Mouse (Mus musculus): ENCODE data around the gene Fli1. TPM values are rescaled to one million over a fixed set of nuclear protein-coding genes. Genes with fewer than 3 reads are reported as not detected.

Gene Fli1
- polyA plus RNA-seq, 1 experiment: not detected

- TF ChIP-seq CTCF (IDR thresholded peaks at IDR 0.05; ENCODE audit: insufficient read depth, low read depth, low read length) (no peak), POLR2A (IDR thresholded peaks at IDR 0.05; ENCODE audit: insufficient read depth, low read depth, low read length) (no peak)
- Histone ChIP-seq H3K4me3 (ENCODE audit: insufficient read depth, low read depth, low read length) (no peak overlapping the region), H3K27ac (ENCODE audit: insufficient read depth, low read depth, low read length) (no peak overlapping the region), H3K4me1 (ENCODE audit: control insufficient read depth, insufficient read depth, low read length) (peaks cover under 1% of the 10 kb centered on the region)
- WGBS: 72% methylated on average over 2 of the region's 2 CpGs
Observed at GRCm38 (mm10) chr9:32535201-32535955, 7.3 kb downstream of the Fli1 start.

DNA sequence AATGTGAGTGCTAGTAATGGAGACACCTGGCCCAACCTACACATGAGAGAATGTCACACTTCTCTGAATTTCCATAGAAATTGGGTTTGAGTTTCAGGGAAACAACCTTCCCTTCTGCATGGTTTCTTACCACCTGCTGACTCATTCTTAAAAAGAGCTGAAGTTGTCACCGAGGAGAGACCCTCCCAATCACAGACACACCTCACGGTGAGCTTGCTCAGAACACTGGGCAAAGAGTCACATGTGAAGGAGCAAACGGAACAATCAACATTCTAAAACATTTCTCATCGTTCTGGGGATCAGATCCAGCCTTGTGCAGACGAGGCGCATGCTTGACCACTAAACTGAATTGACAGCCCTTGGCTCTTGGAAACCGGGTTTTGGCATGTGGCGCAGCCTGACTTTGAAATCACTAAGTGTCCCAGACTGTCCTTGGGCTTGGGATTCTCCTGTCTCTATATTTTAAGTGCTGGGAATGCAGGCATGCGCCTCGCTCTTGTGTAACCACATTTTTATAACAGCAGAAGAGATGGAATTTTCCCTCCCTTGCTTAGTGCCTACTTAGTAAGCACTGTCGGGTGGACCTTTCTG lies 8.5 kb downstream of the Fli1 start:
- Histone ChIP-seq H3K4me3 (ENCODE audit: insufficient read depth, low read depth, low read length) (no peak overlapping the region), H3K4me1 (ENCODE audit: control insufficient read depth, insufficient read depth, low read length) (no peaks in the 10 kb centered on the region), H3K27ac (ENCODE audit: insufficient read depth, low read depth, low read length) (no peak overlapping the region)
- no peak for TF ChIP-seq CTCF (IDR thresholded peaks at IDR 0.05; ENCODE audit: insufficient read depth, low read depth, low read length)
- no peak for TF ChIP-seq POLR2A (IDR thresholded peaks at IDR 0.05; ENCODE audit: insufficient read depth, low read depth, low read length)
- 84% methylated on average over 11 of the region's 11 CpGs for WGBS

- TF ChIP-seq POLR2A (IDR thresholded peaks at IDR 0.05; ENCODE audit: insufficient read depth, low read depth, low read length) (no peak), CTCF (IDR thresholded peaks at IDR 0.05; ENCODE audit: insufficient read depth, low read depth, low read length) (no peak)
- WGBS: 88% methylated on average over 4 of the region's 4 CpGs
Observed at GRCm38 (mm10) chr9:32531588-32531987, 11.1 kb downstream of the Fli1 start.

DNA sequence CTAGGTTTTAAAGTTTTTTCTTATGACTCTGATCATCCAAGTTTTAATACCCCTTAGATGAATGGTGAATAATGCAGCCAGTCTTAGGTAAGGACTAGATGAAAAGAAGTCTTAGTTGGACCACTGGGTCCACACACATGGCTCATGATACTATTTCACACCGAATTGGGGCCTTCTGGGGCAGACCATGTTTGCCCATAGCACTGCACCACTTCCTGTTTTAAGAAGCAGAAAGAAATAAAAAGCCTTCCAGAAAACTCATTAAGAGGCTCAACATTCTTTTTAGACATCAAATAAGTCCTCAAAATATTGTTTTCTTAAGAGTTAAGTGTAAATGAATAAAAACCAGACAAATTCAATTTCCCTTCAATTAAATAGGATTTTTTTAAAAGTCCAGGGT lies 11.7 kb downstream of the Fli1 start:
- Histone ChIP-seq H3K4me3 (ENCODE audit: insufficient read depth, low read depth, low read length) (no peak overlapping the region), H3K4me1 (ENCODE audit: control insufficient read depth, insufficient read depth, low read length) (no peaks in the 10 kb centered on the region), H3K27ac (ENCODE audit: insufficient read depth, low read depth, low read length) (no peak overlapping the region)
- TF ChIP-seq CTCF (IDR thresholded peaks at IDR 0.05; ENCODE audit: insufficient read depth, low read depth, low read length) (no peak), POLR2A (IDR thresholded peaks at IDR 0.05; ENCODE audit: insufficient read depth, low read depth, low read length) (no peak)
- 61% methylated on average over 1 of the region's 1 CpGs for whole genome bisulfite sequencing

More at GRCm38 (mm10) chr9:32531588-32531987, 11.1 kb downstream of the Fli1 start:
- no peaks in the 10 kb centered on the region for H3K4me1 ChIP-seq (ENCODE audit: control insufficient read depth, insufficient read depth, low read length)
- H3K27ac ChIP-seq (ENCODE audit: insufficient read depth, low read depth, low read length): no peak overlapping the region
- H3K4me3 ChIP-seq (ENCODE audit: insufficient read depth, low read depth, low read length): no peak overlapping the region

- H3K4me3 ChIP-seq (ENCODE audit: insufficient read depth, low read depth, low read length): no peak overlapping the region
- H3K27ac ChIP-seq (ENCODE audit: insufficient read depth, low read depth, low read length): no peak overlapping the region
- 37% methylated on average over 5 of the region's 5 CpGs for WGBS
- H3K4me1 ChIP-seq (ENCODE audit: control insufficient read depth, insufficient read depth, low read length): no peaks in the 10 kb centered on the region
- TF ChIP-seq POLR2A (IDR thresholded peaks at IDR 0.05; ENCODE audit: insufficient read depth, low read depth, low read length): no peak
- TF ChIP-seq CTCF (IDR thresholded peaks at IDR 0.05; ENCODE audit: insufficient read depth, low read depth, low read length): no peak
Observed at GRCm38 (mm10) chr9:32530188-32530587, 12.5 kb downstream of the Fli1 start.

DNA sequence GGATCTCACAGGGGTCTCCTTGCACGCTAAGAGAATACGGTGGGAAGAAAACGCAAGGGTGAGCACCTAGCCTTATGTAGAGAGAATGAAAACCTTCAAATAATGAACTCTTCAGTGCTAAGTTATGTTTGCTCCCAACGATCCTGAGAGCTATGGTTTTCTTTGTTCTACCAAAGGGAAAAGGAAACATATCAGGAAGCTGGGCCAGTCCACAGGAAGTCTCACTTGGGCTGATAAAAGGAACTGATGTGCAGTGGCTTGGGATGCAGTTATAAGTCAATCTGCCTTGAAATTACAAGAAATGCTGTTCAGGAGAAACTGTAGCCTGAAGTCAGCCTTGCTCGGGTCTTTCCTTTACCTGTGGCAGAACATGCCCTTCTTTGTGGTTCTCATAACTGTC lies 13.1 kb downstream of the Fli1 start:
- Histone ChIP-seq H3K4me3 (ENCODE audit: insufficient read depth, low read depth, low read length) (no peak overlapping the region), H3K27ac (ENCODE audit: insufficient read depth, low read depth, low read length) (no peak overlapping the region), H3K4me1 (ENCODE audit: control insufficient read depth, insufficient read depth, low read length) (no peaks in the 10 kb centered on the region)
- TF ChIP-seq CTCF (IDR thresholded peaks at IDR 0.05; ENCODE audit: insufficient read depth, low read depth, low read length) (no peak), POLR2A (IDR thresholded peaks at IDR 0.05; ENCODE audit: insufficient read depth, low read depth, low read length) (no peak)
- WGBS: 90% methylated on average over 5 of the region's 5 CpGs

DNA sequence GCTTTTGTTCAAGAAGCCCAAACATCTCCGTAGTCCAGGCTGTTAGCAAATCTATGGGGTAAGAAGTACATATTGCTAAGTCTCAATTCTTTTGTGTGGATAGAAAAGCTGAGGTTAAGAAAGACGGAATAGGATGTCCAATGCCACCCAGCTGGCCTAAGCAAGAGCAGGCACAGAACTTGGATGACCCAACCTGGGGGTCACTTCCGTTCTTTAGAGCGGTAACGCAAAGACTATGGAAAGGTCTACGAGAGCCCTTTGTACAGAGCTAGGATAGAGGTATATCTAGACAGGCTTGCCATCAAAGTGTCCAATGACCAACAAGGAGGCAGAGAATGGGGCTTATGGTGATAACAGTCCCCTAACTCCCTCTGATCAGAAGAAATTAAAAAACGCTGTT lies 15.3 kb downstream of the Fli1 start:
- no peak for TF ChIP-seq POLR2A (IDR thresholded peaks at IDR 0.05; ENCODE audit: insufficient read depth, low read depth, low read length)
- TF ChIP-seq CTCF (IDR thresholded peaks at IDR 0.05; ENCODE audit: insufficient read depth, low read depth, low read length): no peak
- Histone ChIP-seq H3K27ac (ENCODE audit: insufficient read depth, low read depth, low read length) (no peak overlapping the region), H3K4me1 (ENCODE audit: control insufficient read depth, insufficient read depth, low read length) (no peaks in the 10 kb centered on the region), H3K4me3 (ENCODE audit: insufficient read depth, low read depth, low read length) (no peak overlapping the region)
- 95% methylated on average over 7 of the region's 7 CpGs for WGBS

DNA sequence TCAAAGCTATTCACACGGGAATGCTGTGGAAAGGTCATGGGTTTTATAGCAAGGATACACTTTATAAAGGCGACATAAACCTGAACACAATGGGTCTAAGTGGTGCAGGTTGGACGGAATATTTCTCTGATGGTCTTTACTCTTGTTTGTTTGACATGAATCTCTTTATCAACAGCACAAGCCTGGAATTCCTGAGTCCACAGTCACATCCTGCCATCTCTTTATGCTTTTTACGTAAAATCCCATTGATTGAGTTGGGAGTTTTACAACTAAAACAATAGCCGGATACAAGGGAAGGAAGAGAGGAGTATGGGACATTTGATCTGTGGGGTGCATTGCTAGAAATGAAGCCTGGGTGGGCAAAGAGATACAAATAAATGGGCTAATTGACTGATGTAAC lies 16.9 kb downstream of the Fli1 start:
- 85% methylated on average over 5 of the region's 5 CpGs for WGBS
- TF ChIP-seq POLR2A (IDR thresholded peaks at IDR 0.05; ENCODE audit: insufficient read depth, low read depth, low read length): no peak
- no peak for TF ChIP-seq CTCF (IDR thresholded peaks at IDR 0.05; ENCODE audit: insufficient read depth, low read depth, low read length)
- H3K4me1 ChIP-seq (ENCODE audit: control insufficient read depth, insufficient read depth, low read length): no peaks in the 10 kb centered on the region
- no peak overlapping the region for H3K4me3 ChIP-seq (ENCODE audit: insufficient read depth, low read depth, low read length)
- H3K27ac ChIP-seq (ENCODE audit: insufficient read depth, low read depth, low read length): no peak overlapping the region

GRCm38 (mm10) chr9:32522536-32523245 lies 20.0 kb downstream of the Fli1 start:
- TF ChIP-seq POLR2A (IDR thresholded peaks at IDR 0.05; ENCODE audit: insufficient read depth, low read depth, low read length): no peak
- WGBS: 65% methylated on average over 2 of the region's 2 CpGs
- no peak overlapping the region for H3K4me3 ChIP-seq (ENCODE audit: insufficient read depth, low read depth, low read length)
- no peak overlapping the region for H3K27ac ChIP-seq (ENCODE audit: insufficient read depth, low read depth, low read length)
- H3K4me1 ChIP-seq (ENCODE audit: control insufficient read depth, insufficient read depth, low read length): 0 out of 2 replicates have a peak, but pooled peaks cover 4% of the 10 kb centered on the region

Measured in olfactory bulb, adult 2 months (tissue).